ENCODE assay signal across 8 mouse cellular contexts in the genomic region with DNA sequence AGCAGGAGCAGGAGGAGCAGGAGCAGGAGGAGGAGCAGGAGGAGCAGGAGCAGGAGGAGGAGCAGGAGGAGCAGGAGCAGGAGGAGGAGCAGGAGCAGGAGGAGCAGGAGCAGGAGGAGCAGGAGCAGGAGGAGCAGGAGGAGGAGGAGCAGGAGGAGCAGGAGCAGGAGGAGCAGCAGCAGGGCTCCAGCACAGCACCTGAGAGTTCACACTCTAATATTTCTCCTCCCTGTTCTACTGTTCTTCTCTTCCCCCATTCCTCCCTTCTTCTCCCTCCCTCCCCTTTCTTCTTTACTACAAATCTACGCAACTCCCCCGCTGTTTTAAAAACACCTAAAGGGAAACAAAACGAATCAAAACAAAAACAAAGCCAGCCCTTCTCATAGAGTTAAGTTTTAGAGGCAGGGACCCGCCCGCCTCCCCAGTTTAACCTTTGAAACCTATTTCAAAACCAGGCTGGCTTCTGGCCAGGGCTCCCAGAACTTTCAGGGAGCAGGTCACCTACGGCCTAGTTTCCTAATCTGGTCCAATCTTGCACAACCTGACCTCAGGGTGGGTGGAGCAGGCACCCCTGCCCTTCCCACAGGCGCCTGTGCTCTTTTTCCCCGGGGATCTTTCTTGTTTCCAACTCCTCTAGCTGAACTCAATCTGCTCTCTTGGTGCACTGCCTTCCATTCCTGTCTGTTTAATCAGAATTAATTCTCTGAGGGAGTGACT.
DNase-seq lines count a peak whose midpoint lies in the region; ATAC-seq and TF ChIP-seq lines count a peak whose summit lies in the region.

No protein-coding gene starts in this region.

- no peak for TF ChIP-seq CTCF in small intestine, adult 2 months (IDR thresholded peaks at IDR 0.05; ENCODE audit: extremely low read depth, insufficient read length, insufficient replicate concordance, low read depth, low read length)

- H3K36me3 ChIP-seq in limb, embryonic 13.5 days = no peaks in the 10 kb centered on the region
- no peaks in the 10 kb centered on the region for H3K36me3 ChIP-seq in small intestine, adult 2 months (ENCODE audit: control insufficient read depth, insufficient read depth, low read length)
- H3K36me3 ChIP-seq in forebrain, embryonic 13.5 days (ENCODE audit: poor library complexity, severe bottlenecking) = no peaks in the 10 kb centered on the region

- H3K4me3 ChIP-seq in limb, embryonic 13.5 days = no peak overlapping the region
- no peak overlapping the region for H3K4me3 ChIP-seq in small intestine, adult 2 months (ENCODE audit: low read depth, low read length)
- H3K4me3 ChIP-seq in forebrain, embryonic 13.5 days = no peak overlapping the region

- peak; percentile 85 for DNase-seq in adrenal gland, adult 8-10 months
- DNase-seq in heart, adult 9 months (ENCODE audit: low spot score in 2 of 2) = peak; percentile 74 to 80
- DNase-seq in B cell, adult 2 months = no peak
- DNase-seq in layer of hippocampus, adult 9-10 months (ENCODE audit: low spot score) = no peak

- H3K4me1 ChIP-seq in limb, embryonic 13.5 days = peaks cover 10% of the 10 kb centered on the region; the same call in 1 of the 2 replicates
- H3K4me1 ChIP-seq in small intestine, adult 2 months (ENCODE audit: control insufficient read depth, insufficient read depth, insufficient read length, low read length) = peaks cover 21% of the 10 kb centered on the region; the same call in 1 of the 2 replicates
- no peaks in the 10 kb centered on the region for H3K4me1 ChIP-seq in forebrain, embryonic 13.5 days

- TF ChIP-seq POLR2A in small intestine, adult 2 months (IDR thresholded peaks at IDR 0.05; ENCODE audit: low read depth, low read length) = no peak

- H3K9me3 ChIP-seq in limb, embryonic 13.5 days = no peaks in the 10 kb centered on the region
- no peaks in the 10 kb centered on the region for H3K9me3 ChIP-seq in forebrain, embryonic 13.5 days (replicated peaks)

- H3K9ac ChIP-seq in limb, embryonic 13.5 days = no peak overlapping the region
- H3K9ac ChIP-seq in forebrain, embryonic 13.5 days = no peak overlapping the region

- H3K27ac ChIP-seq in limb, embryonic 13.5 days = no peak overlapping the region
- H3K27ac ChIP-seq in small intestine, adult 2 months (ENCODE audit: insufficient read depth, low read depth, low read length) = peak overlapping the region; percentile 67
- no peak overlapping the region for H3K27ac ChIP-seq in forebrain, embryonic 13.5 days

- no peaks in the 10 kb centered on the region for H3K27me3 ChIP-seq in limb, embryonic 13.5 days
- no peaks in the 10 kb centered on the region for H3K27me3 ChIP-seq in small intestine, adult 2 months (ENCODE audit: control insufficient read depth, insufficient read depth, low read length)
- no peaks in the 10 kb centered on the region for H3K27me3 ChIP-seq in forebrain, embryonic 13.5 days

- ATAC-seq in limb, embryonic 13.5 days (ENCODE audit: low FRiP score, low read depth) = 0 out of 2 replicates have a peak, but pooled peaks have one; percentile 48
- ATAC-seq in forebrain, embryonic 13.5 days = no peak
- no peak for ATAC-seq in CD4-positive, CD25-positive, alpha-beta regulatory T cell, adult 4 months

- WGBS in limb, embryonic 13.5 days = 51% methylated on average over 8 of the region's 8 CpGs
- WGBS in small intestine, adult 2 months = 19% methylated on average over 8 of the region's 8 CpGs
- WGBS in forebrain, embryonic 13.5 days = 66% methylated on average over 8 of the region's 8 CpGs

- H3K4me2 ChIP-seq in limb, embryonic 13.5 days (replicated peaks) = no peak overlapping the region
- no peak overlapping the region for H3K4me2 ChIP-seq in forebrain, embryonic 13.5 days

Comparison
In these comparisons a context has a peak if more than half of its experiments do, and no peak if none do; other contexts are left out.
1. DNase-seq: peak in adrenal gland, adult 8-10 months (single experiment) and heart, adult 9 months (2 of 2); none in B cell, adult 2 months (0 of 2) and layer of hippocampus, adult 9-10 months (single experiment).